Mouse (Mus musculus) liver, adult 2 months (tissue): ENCODE data around the gene Atpaf2.

Experiments
- CTCF ChIP-seq: fragments of 200-500 bp; IDR thresholded peaks from 2 replicates; pipeline ENCODE4 v1.5.1; 2011; ENCODE audit warnings: low read depth, low read length, control low read depth
- POLR2A ChIP-seq: fragments of 200-500 bp; IDR thresholded peaks from 2 replicates; pipeline ENCODE4 v1.6.1; 2011; ENCODE audit warnings: low read length, control low read depth; ENCODE audit not compliant: insufficient read depth; ENCODE audit errors: extremely low read depth

- TF ChIP-seq CTCF = no peak
- no peak for TF ChIP-seq POLR2A
Measured at GRCm38 (mm10) chr11:60385946-60386345, 32.3 kb downstream of the Atpaf2 start.
